Mouse (Mus musculus) WW6 (cell line): ENCODE measurements at regions not wholly inside any gene's neighbourhood (a gene's known extent, or its start where the extent isn't known, plus 50 kb on each side); places are given as distances from the start of the nearest gene placed in this dataset.

Experiments used
- DNase-seq: peaks from one replicate; pipeline ENCODE4 v3.0.0-alpha.2; 2013; ENCODE audit warnings: low read depth, low spot score

DNA sequence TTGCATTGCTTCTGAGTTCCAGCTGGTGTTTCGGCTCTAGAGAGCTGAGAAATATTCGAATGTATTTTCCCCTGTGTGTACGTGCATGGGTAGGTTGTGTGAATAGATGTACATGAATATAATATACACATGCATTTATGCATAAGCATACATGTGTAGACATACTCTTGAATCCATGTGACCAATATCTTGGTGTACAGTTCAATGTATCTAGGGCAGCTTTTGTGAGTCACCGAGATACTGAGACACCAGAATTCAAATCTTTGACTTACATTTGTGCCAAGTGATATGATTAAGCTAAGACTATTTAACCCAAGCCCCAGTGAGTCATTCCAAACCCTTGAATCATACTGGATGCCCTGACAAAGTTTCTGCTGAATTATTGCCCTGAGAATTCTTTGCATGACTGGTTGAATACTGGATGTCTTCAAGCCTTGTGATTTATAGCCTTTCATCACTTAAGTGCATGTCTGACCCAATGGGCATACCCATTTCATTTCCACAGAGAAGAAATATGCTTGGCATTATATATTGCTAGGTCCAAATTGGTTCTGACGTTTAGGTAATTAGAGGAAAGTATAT is 103.3 kb upstream of the Tsc22d2 start:
- no peak for DNase-seq

DNA sequence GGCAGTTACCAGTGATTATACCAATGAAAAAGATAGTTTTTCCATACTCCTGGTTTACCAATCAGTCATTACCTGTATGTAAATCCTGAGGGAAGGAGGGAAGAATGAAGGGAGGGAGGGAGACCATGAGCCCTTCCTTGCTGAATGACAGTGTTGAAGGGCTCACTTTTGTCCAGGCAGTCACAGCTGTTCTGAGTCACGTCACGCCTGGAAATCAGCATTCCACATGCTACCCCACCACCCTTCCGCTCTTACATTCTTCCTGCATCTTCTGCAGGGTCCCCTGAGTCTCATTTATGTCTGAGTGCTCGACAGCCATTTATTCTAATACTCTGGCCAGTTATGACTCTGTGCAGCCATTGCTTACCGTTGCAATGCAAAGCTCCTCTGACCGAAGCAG is 101.9 kb upstream of the Tsc22d2 start:
- DNase-seq: no peak

DNA sequence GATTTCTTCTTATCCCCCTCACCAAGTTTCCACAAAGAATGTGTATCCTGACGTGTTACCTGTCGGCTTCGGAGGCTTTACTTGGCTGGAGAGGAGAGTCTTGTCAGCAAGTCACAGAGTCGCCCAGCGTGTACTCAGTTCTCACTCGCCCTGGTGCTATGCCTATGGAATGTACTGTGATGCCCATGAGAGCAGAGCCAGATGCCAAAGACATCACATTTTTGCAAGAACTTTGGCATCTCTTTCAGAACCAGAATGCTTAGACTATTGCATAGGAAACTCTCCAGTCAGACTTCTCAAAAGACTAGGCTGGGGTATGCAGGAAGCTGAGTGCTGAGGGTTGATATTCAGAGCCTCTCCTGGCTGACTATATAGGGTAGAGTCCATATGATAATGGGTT is 99.3 kb upstream of the Tsc22d2 start:
- DNase-seq: no peak

DNA sequence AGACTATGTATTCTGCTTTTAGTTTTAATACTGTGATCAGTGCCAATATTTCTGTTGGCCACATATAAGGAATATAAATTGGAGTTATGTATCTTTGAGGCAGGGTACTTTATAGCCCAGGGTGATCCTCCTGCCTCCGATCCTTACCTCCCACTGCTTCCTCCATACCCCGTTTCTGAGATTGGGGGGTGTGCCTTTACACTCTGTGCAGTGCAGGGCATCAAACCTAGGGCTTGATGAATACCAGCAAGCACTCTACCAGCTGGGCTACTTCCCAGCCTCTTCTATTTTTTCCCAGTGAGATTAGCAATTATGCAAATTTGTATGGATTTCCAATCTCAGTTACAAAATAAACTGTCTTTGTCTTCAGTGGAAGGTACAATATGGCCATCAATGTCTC is 97.3 kb upstream of the Tsc22d2 start:
- DNase-seq: no peak

DNA sequence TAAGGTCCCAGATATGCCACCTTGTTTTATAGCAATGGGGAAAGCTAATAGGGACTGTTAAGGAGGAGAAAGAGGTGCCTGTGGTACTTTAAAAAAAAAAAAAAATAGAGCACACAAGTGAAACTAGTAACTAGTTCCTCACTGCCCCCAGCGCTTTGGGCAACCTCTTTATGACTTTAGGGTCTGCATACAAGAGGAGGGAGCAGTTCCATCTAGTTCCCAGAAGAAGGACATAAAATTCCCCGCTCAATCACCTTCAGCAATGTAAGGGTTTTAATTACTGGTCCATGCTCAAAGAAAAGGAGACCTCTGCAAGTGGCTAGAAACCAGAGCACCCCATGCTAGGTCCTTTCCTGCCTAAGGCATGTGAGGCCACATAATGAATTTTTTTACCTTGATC is 95.8 kb upstream of the Tsc22d2 start:
- DNase-seq: no peak

DNA sequence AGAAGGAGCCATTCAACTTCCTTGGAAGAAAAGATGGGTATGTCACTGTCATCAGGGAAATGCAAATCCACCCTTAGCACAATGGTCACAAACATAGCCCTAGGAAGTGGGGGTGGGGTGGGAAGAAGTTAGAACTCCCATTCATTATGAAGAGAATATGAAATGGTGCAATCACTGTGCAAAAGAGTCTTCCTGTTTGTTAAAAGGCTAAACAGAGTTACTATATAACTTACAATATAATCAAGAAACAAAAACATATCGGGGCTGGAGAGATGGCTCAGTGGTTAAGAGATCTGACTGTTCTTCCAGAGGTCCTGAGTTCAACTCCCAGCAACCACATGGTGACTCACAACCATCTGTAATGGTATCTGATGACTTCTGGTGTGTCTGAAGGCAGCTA is 95.1 kb upstream of the Tsc22d2 start:
- no peak for DNase-seq

DNA sequence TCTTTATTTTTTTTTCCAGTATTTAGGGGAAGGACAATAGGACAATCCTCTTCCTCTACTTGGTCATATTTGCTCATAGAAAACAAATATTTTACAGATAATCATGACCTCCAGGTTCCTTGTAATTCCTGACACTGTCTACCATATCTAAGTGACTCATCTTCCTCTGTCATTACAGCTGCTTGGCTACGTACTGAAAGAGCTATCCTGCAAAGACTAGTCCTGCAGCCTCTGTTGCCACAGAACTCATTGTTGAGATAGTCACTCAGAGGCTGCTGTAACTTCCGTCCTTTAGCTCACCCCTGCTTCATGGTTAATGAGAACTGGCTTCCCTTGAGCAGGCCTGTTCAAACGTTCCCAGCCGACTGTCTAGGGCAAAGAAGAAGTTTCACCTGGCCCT is 93.7 kb upstream of the Tsc22d2 start:
- no peak for DNase-seq

DNA sequence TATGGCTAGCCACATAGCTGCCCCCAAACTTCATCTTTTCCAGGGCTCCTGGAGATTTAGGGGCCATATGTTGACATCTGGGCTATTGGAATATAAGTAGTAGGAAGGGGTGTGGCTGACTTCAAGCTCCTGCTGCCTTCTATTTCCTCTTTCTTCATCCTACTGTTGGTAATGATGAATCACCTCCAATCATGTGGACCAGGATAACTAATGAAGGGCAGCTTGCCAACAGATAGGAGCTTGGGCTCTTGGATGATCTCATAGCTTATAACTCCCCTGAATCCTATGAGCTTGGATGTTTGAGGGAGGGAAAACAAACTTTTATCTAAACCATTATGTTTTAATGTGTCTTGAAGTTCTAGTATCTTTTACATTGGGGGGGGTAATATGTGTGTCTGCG is 92.2 kb upstream of the Tsc22d2 start:
- no peak for DNase-seq

DNA sequence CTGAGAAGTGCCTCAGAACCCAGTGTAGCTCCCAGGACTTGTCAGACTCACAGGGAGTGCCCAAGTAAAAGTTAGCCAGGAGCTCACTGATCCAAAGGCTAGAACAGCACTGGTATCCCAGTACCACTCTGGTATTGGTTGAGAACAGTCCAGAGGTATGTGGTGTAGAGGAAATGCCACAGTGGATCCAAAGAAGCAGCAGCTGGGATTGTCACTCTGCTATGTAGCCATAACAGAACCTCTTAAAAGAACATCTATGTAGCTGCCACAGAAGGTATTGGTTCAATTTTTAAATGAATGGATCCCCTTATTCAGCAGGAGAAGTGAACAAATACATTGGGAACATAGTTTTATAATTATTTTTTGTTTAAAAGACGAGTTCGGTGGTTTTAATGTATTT is 86.8 kb upstream of the Tsc22d2 start:
- no peak for DNase-seq

DNA sequence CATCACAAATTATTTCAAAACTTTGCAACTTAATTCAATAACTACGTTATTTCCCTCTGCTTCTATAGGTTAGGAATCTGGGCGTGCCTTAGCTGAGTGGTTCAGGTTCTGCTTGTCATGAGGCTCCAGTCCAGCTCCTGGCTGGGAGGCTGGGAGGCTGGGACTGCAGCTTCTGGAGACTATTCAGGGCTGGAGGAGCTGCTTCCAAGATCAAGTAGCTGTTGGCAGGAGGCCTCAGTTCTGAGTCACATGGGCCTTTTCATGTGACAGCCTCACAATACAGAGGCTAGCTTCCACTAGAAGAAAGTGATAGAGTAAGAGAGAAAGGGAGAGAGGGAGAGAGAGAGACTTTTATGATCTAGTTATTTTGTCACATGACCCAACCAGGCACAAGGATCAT is 84.3 kb upstream of the Tsc22d2 start:
- no peak for DNase-seq

DNA sequence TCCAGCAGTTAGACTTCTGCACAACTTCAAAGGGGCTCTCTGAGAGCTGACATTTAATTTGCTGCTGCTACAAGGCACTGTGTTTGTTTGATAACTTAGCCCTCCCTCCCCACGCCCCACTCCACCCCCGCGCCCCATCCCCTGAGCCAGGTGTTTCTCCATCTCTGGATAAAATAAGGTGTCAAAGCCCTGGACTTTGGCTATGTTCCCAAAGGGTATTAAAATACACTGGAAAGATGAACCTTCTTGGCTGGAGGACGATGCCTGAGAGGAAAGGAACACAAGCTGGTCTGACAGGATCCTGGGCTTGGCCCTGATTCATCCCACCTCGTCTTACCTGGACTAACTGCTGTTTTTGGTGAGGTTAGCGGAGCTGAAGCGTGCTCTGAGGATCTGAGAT is 80.5 kb upstream of the Tsc22d2 start:
- no peak for DNase-seq

DNA sequence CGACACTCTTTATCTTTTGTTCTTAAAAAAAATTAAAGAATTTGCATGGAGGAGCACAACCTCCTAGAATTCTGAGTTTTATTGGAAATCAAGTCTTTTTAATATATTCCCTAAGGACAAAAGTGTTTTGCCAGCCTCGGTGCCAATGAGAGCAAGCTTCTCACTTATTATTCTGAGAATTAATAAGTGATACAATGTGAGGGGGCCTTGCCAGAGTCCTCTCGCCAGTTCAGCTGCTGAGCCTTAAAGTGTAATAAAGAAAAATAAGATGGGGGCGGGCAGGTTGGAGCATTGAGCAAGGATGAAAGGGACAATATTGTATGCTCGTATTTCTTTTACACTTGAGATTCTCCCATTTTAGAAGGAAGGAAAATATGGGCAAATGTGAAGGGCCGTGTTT is 79.2 kb upstream of the Tsc22d2 start:
- DNase-seq: no peak

DNA sequence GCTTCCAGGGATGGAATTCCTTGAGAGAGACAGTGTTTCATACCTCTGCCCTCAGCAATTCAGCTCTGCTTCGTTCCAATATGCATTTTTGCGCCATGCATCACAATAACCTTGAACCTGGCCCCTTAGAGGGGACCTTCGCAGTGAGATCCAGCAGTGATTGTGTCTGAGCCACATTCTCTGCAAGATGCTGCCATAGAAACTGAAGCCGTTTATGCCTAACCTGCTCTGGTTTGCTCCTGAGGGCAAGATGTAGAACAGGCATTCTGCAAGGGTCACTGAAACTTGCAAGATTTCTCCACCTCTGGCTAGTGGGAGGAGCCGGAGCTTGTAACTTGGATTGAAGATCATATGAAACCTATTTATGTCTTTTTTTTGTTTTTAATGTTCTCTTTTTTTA is 78.4 kb upstream of the Tsc22d2 start:
- DNase-seq: no peak

DNA sequence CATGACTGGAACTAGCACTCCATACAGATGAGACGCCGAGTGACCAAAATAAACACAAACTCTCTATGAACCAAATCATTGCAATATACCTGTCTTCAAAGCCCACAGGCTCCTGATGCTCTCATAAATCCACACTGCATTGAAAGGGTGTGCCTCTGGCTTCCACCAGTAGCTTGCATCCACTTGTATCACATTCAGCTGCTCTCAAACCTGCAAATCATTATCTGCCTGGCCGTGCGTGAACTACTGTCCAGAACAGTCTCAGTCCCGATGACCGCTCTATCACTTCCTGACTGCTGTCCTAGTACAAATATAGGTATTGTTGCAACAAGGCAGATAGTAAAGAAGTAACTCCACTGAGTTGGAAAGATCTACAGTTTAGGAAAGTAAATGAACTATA is 77.9 kb upstream of the Tsc22d2 start:
- no peak for DNase-seq

DNA sequence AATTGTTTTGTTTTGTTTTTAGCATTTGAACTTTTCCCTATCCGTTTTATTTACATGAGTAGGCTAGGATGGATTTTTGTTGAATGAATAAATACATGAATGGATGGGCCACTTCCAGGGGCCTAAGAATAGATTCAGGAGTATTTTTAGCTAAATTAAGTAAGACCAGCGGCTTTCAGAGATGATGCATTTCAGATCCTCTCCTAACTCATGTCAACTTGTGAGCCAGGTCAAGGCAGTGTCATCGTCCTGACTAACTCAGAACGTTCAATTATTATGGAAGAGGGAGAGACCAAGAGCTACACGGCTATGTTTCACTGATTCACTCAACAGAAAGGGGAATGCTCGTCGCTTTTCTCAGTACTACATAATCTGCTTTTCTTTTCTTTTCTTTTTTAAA is 75.5 kb upstream of the Tsc22d2 start:
- DNase-seq: no peak

DNA sequence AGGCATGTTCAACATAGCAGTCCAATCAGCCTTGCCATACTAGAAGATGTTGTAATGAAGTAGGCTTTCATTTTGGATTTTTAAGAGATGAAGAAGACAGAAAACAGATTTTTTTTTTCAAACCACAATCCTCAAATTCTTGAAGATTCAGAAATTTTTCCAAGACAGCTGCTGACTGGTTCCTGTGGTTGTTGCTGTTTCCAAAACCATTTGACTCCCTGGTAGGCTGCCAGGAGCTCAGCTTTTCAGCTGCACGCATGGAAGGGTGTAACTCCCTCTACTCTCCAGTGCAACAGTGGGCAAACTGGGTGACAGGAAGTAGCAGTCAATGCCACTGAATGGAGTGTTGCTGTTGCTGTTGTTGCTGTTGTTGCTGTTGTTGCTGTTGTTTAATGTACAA is 72.4 kb upstream of the Tsc22d2 start:
- DNase-seq: no peak

DNA sequence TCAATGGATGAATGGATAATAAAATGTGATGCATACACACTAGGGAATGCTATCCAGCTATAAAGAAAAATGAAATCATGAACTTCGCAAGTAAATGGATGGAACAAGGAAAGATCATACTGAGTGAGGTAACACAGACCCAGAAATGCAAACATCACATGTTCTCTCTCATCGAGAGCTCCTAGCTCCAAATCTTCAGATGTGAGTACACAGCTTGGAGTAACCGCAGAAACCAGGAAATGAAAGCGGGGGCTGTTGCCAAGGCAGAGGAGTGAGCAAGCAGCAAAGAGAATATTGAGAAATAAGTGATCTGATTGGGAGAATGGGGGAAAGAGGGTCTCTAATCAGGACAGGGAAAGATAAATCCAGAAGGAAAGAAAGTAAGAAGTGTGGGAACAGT is 52.0 kb upstream of the Tsc22d2 start:
- no peak for DNase-seq

DNA sequence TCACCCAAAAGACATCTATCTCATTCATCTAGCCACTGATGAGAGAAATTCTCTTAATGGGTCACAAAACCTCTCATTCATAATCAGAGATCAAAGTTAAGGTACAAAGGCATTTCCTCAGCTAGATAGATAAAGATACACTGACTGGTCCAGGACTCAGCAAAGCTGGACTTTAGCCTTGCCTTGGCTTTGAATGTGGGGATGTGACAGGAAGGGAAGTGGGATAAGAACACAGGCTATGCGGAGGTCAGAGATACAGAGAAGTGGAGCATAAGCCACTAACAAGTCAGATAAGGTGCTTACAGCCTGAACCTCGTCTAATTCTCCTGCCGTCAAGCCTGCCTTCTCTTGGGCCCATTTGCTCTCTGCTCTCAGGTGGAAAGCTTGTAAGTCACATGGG is 50.0 kb upstream of the Tsc22d2 start:
- DNase-seq: no peak
